Mouse (Mus musculus): Measurements from ENCODE around the gene Prss22. TPM values are rescaled to one million over a fixed set of nuclear protein-coding genes. Genes with fewer than 3 reads are reported as not detected.

Gene Prss22
- total RNA-seq, 2 experiments from 2014 or later = not detected

GRCm38 (mm10) chr17:24014433-24014965 lies 16.6 kb upstream of the Prss22 start:
- no peak for DNase-seq (ENCODE audit: low spot score in 2 of 2)
- no peak overlapping the region for H3K27ac ChIP-seq
- no peak for TF ChIP-seq CTCF (conservative IDR thresholded peaks at IDR 0.05)
- H3K4me3 ChIP-seq = no peak overlapping the region

DNA sequence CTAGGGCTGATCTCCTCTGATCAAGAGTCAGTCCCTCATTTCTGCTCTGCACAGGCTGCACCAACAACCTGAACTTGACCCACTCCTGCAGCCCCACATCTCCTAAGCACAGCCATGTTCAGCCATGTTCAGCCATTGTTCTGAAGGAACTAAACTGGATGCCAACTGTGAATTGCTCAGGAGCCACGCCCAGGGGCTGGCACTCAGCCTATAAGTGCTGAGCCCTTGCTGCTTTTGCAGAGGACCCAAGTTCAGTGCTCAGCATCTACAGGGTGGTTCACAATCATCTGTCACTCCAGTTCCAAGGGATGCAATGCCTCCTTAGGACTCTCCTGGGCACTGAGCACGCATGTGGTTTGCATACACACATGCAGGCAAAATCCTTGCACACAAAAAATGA lies 15.0 kb upstream of the Prss22 start:
- H3K27ac ChIP-seq = no peak overlapping the region
- TF ChIP-seq CTCF (conservative IDR thresholded peaks at IDR 0.05) = no peak
- no peak for DNase-seq (ENCODE audit: low spot score in 2 of 2)
- H3K4me3 ChIP-seq = no peak overlapping the region

DNA sequence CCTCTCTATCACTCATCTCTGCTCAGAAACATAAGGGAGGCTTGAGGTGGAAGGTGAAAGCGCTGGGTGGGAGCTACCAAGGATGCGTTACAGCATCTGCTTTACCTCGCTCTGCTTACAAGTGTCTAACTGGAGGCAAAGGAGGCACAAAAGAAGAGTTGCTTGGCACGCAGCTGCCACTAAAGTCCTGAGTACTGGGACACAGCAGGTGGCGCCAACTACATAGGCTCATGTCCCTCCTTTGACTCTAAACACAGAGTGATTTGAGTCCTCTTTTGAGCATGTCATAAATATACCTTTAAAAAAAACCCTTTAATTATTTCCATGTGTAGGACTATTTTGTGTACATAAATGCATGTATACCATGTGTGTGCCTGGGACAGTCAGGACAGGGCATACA lies 11.7 kb upstream of the Prss22 start:
- no peak overlapping the region for H3K27ac ChIP-seq
- H3K4me3 ChIP-seq = no peak overlapping the region
- TF ChIP-seq CTCF (conservative IDR thresholded peaks at IDR 0.05) = peak; percentile 56
- no peak for DNase-seq (ENCODE audit: low spot score in 2 of 2)

GRCm38 (mm10) chr17:24008105-24008504 lies 10.2 kb upstream of the Prss22 start:
- DNase-seq (ENCODE audit: low spot score in 2 of 2) = no peak
- no peak for TF ChIP-seq CTCF (conservative IDR thresholded peaks at IDR 0.05)
- no peak overlapping the region for H3K4me3 ChIP-seq
- H3K27ac ChIP-seq = no peak overlapping the region

DNA sequence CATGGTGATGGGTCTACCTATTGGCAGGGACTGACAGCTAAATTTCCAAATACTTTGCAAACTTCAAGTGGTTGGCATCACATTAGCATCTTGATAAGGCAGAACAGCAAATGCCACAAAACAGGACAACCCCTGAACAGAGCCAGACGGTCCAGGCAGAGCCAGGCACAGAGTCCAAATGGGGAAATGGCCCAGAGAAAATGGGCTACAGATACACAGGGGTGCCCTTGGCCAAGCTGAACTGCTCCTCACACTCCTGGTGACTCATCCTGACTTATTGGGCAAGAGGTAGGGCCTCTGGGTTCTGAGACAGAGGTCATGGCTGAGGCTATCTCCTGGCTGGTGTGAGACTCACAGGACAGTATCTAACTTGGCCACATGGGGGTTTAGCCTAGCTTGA lies 9.5 kb upstream of the Prss22 start:
- TF ChIP-seq CTCF (conservative IDR thresholded peaks at IDR 0.05) = no peak
- no peak for DNase-seq (ENCODE audit: low spot score in 2 of 2)
- Histone ChIP-seq H3K27ac (no peak overlapping the region), H3K4me3 (no peak overlapping the region)

DNA sequence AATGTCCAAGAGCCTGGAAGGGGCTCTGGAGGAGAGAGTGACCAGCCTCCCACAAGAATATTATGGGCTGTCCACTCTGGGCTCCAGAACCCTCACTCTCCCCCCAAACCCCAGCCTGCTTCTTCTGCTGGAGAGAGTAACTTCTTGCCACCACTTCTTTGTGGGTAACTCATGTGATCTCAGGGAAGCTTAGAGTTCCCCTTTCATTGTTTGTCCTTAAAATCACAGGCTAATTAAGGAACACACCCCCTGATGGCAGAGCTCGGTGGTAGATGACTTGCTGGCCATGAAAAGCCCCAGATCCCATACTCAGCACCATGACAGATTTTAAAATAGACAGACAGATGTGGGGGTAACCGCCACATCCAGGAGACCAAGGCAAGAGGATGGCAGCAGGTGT lies 9.0 kb upstream of the Prss22 start:
- TF ChIP-seq CTCF (conservative IDR thresholded peaks at IDR 0.05) = no peak
- no peak overlapping the region for H3K27ac ChIP-seq
- no peak for DNase-seq (ENCODE audit: low spot score in 2 of 2)
- no peak overlapping the region for H3K4me3 ChIP-seq

GRCm38 (mm10) chr17:24005049-24005448 lies 7.1 kb upstream of the Prss22 start:
- H3K27ac ChIP-seq = no peak overlapping the region
- DNase-seq (ENCODE audit: low spot score in 2 of 2) = no peak
- no peak overlapping the region for H3K4me3 ChIP-seq
- no peak for TF ChIP-seq CTCF (conservative IDR thresholded peaks at IDR 0.05)

DNA sequence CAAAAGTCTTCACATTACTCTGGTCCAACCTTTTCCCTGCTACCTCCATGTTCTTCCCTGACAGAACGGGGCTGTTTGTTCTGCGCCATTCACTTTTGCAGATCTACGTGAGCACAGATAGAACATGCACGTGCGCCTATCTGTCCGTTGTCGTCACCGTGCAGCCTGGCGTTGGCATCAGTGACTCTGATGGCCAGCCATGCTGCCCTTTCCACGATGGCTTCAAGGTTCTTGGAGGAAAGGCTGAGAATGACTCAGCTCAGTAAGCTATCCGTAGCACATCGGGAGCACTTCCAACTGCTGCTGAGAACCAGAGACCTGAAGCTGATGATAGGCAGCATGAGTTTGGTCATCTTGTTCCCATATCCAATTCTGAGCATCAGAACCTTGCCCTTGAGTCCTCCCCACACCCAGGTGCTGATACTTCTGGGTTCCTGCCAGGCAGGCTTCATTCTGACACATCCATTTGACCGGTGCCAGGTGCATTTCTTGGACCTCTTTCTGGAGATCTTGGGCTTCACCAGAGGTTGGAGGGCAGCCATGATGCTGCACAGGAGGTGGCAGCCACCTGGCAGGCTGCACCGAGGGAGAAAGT lies 6.3 kb upstream of the Prss22 start:
- DNase-seq (ENCODE audit: low spot score in 2 of 2) = no peak
- TF ChIP-seq CTCF (conservative IDR thresholded peaks at IDR 0.05) = no peak
- Histone ChIP-seq H3K27ac (no peak overlapping the region), H3K4me3 (no peak overlapping the region)

- DNase-seq (ENCODE audit: low spot score in 2 of 2) = peak; percentile 76 to 81
- no peak overlapping the region for H3K4me3 ChIP-seq
- no peak for TF ChIP-seq CTCF (conservative IDR thresholded peaks at IDR 0.05)
- H3K27ac ChIP-seq = no peak overlapping the region
Observed at GRCm38 (mm10) chr17:24000404-24000803, 2.5 kb upstream of the Prss22 start.

DNA sequence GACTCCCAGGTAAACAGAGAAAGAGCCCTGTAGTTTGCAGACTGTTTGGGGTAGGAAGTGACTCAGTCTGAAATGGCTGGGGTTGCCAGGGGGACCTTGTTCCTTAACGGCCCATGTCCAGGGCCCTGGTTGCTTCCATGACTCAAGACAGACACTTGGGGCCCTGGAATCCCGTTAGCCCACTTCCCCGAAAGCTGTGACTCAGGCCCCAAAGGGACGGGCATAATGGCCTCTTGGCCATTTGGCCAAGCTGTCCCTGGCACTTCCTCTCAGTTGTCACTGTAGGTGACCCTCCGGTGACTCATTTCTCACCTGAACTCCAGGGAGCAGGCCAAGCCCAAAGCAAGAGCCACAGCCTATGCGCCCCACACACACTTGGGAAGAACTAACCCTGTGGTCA lies 483 bp upstream of the Prss22 start:
- H3K4me3 ChIP-seq = no peak overlapping the region
- no peak overlapping the region for H3K27ac ChIP-seq
- no peak for TF ChIP-seq CTCF (conservative IDR thresholded peaks at IDR 0.05)
- DNase-seq (ENCODE audit: low spot score in 2 of 2) = no peak

- no peak overlapping the region for H3K4me3 ChIP-seq
- H3K27ac ChIP-seq = no peak overlapping the region
- DNase-seq (ENCODE audit: low spot score in 2 of 2) = no peak
- TF ChIP-seq CTCF (conservative IDR thresholded peaks at IDR 0.05) = peak; percentile 45
Observed at GRCm38 (mm10) chr17:23995421-23995820, 2.5 kb downstream of the Prss22 start.

- DNase-seq (ENCODE audit: low spot score in 2 of 2) = no peak
- no peak overlapping the region for H3K27ac ChIP-seq
- no peak overlapping the region for H3K4me3 ChIP-seq
- TF ChIP-seq CTCF (conservative IDR thresholded peaks at IDR 0.05) = no peak
Observed at GRCm38 (mm10) chr17:23994667-23995066, 3.2 kb downstream of the Prss22 start.

- DNase-seq (ENCODE audit: low spot score in 2 of 2) = peak; percentile 91 to 96
- Histone ChIP-seq H3K27ac (no peak overlapping the region), H3K4me3 (peak overlapping the region; percentile 36; the same call in 1 of the 2 replicates)
- TF ChIP-seq CTCF (conservative IDR thresholded peaks at IDR 0.05) = peak; percentile 78
Observed at GRCm38 (mm10) chr17:23993559-23994428, 4.1 kb downstream of the Prss22 start.
